Mouse (Mus musculus): Measurements from ENCODE around the gene Vwde. TPM values are rescaled to one million over a fixed set of nuclear protein-coding genes. Genes with fewer than 3 reads are reported as not detected.

The Vwde gene
- polyA plus RNA-seq (2012; rRNA removed): not detected in 2 replicates

- 23% methylated on average over 15 of the region's 15 CpGs for WGBS
- Histone ChIP-seq H3K27me3 (replicated peaks; ENCODE audit: control insufficient read depth, insufficient read depth, low read length) (peaks cover 2% of the 10 kb centered on the region; the same call in 1 of the 2 replicates), H3K4me1 (ENCODE audit: control insufficient read depth, insufficient read depth, low read length) (no peaks in the 10 kb centered on the region), H3K27ac (ENCODE audit: insufficient read depth, low read depth, low read length) (no peak within 1 kb of the TSS), H3K4me3 (ENCODE audit: insufficient read depth, low read depth, low read length) (no peak within 1 kb of the TSS), H3K36me3 (ENCODE audit: control insufficient read depth, insufficient read depth, low read length) (no peaks in the 10 kb centered on the region)
- TF ChIP-seq POLR2A (IDR thresholded peaks at IDR 0.05; ENCODE audit: low read depth, low read length) (no peak), CTCF (conservative IDR thresholded peaks at IDR 0.05; ENCODE audit: insufficient read depth, insufficient read length, low read depth, low read length) (no peak)
- DNase-seq: peak; percentile 10
Observed at GRCm38 (mm10) chr6:13224596-13225227, at the start of gene Vwde. Vwde (minus strand) TSS chr6:13224965.

GRCm38 (mm10) chr6:13255341-13255740 lies 30.6 kb upstream of the Vwde start:
- TF ChIP-seq POLR2A (IDR thresholded peaks at IDR 0.05; ENCODE audit: low read depth, low read length) (no peak), CTCF (conservative IDR thresholded peaks at IDR 0.05; ENCODE audit: insufficient read depth, insufficient read length, low read depth, low read length) (no peak)
- DNase-seq: no peak
- 83% methylated on average over 4 of the region's 4 CpGs for WGBS

DNA sequence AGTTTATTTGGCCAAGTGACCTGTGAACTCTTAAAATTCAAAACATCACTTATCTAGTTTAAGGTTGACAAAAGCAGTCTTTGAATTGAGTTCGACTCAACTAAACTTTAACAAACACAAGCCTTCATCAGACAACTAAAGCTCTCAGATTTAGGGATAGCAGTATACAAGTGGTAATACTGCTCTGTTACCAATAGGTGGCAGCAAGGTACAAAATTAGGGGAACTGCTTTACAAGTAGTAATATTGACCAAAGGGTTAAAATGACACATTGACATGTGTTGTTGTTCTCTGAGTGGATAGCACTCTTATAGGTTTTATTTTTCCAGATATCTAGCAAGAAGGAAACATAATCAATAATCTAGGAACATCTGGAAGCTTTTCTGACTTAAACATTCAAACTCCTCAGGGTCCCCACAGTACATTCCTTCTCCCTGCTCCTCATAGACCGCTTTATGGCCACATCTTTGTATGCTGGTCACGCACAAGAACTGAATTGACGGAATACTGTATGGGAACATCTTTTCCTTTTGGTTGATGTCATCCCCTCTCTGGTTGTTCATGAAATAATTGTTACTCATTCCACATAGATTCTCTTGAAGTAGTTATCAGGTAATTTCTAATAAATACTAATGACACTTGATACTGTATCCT lies 23.7 kb upstream of the Vwde start:
- WGBS: 60% methylated on average over 4 of the region's 4 CpGs
- H3K4me1 ChIP-seq (ENCODE audit: control insufficient read depth, insufficient read depth, low read length): no peaks in the 10 kb centered on the region
- H3K4me3 ChIP-seq (ENCODE audit: insufficient read depth, low read depth, low read length): no peak overlapping the region
- no peaks in the 10 kb centered on the region for H3K36me3 ChIP-seq (ENCODE audit: control insufficient read depth, insufficient read depth, low read length)
- H3K27ac ChIP-seq (ENCODE audit: insufficient read depth, low read depth, low read length): no peak overlapping the region
- no peak for TF ChIP-seq POLR2A (IDR thresholded peaks at IDR 0.05; ENCODE audit: low read depth, low read length)
- no peak for TF ChIP-seq CTCF (conservative IDR thresholded peaks at IDR 0.05; ENCODE audit: insufficient read depth, insufficient read length, low read depth, low read length)
- DNase-seq: peak; percentile 6
- H3K27me3 ChIP-seq (replicated peaks; ENCODE audit: control insufficient read depth, insufficient read depth, low read length): no peaks in the 10 kb centered on the region

More at GRCm38 (mm10) chr6:13255341-13255740, 30.6 kb upstream of the Vwde start:
- no peaks in the 10 kb centered on the region for H3K36me3 ChIP-seq (ENCODE audit: control insufficient read depth, insufficient read depth, low read length)
- no peaks in the 10 kb centered on the region for H3K27me3 ChIP-seq (replicated peaks; ENCODE audit: control insufficient read depth, insufficient read depth, low read length)
- no peak overlapping the region for H3K27ac ChIP-seq (ENCODE audit: insufficient read depth, low read depth, low read length)
- H3K4me3 ChIP-seq (ENCODE audit: insufficient read depth, low read depth, low read length): no peak overlapping the region
- no peaks in the 10 kb centered on the region for H3K4me1 ChIP-seq (ENCODE audit: control insufficient read depth, insufficient read depth, low read length)

DNA sequence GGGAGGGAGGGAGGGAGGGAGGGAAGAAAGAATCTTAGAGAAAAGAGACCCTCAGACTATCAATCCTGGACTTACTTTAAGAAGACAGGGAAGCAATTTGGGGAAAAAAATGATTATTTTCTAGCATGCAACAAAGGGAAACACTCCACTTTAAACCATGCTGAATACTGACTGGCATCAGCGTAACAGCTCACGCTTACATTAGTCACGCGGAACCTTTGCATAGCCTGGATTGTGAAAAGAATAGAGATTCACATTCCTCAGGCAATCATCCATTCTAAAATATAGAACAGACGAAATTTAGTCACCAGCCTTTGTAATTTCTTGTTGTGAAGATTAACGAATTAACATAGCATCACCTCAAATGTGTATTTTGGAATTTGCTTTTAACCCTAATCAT lies 18.6 kb downstream of the Vwde start:
- no peak for DNase-seq
- no peak overlapping the region for H3K4me3 ChIP-seq (ENCODE audit: insufficient read depth, low read depth, low read length)
- no peaks in the 10 kb centered on the region for H3K36me3 ChIP-seq (ENCODE audit: control insufficient read depth, insufficient read depth, low read length)
- no peak for TF ChIP-seq POLR2A (IDR thresholded peaks at IDR 0.05; ENCODE audit: low read depth, low read length)
- no peak for TF ChIP-seq CTCF (conservative IDR thresholded peaks at IDR 0.05; ENCODE audit: insufficient read depth, insufficient read length, low read depth, low read length)
- H3K27me3 ChIP-seq (replicated peaks; ENCODE audit: control insufficient read depth, insufficient read depth, low read length): no peaks in the 10 kb centered on the region
- no peak overlapping the region for H3K27ac ChIP-seq (ENCODE audit: insufficient read depth, low read depth, low read length)
- no peaks in the 10 kb centered on the region for H3K4me1 ChIP-seq (ENCODE audit: control insufficient read depth, insufficient read depth, low read length)
- 78% methylated on average over 6 of the region's 6 CpGs for WGBS

DNA sequence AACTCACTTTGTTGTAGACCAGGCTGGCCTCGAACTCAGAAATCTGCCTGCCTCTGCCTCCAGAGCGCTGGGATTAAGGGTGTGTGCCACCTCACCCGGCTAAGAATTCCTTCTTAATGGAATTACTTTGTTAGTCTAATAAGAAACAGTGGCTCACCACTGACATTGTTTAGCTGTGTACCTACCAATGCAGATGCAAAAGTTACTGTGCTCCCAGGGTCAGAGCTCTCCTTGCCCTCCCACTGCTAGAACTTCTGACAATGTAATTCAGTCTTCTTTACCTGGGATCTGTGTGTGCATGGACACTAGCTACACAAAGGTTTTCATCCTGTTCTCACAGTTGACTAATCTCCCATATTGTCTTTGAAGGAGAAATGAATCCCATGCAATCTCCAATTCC lies 27.3 kb downstream of the Vwde start:
- WGBS: 85% methylated on average over 3 of the region's 3 CpGs
- no peak for TF ChIP-seq CTCF (conservative IDR thresholded peaks at IDR 0.05; ENCODE audit: insufficient read depth, insufficient read length, low read depth, low read length)
- no peak for TF ChIP-seq POLR2A (IDR thresholded peaks at IDR 0.05; ENCODE audit: low read depth, low read length)
- DNase-seq: no peak
- Histone ChIP-seq H3K4me1 (ENCODE audit: control insufficient read depth, insufficient read depth, low read length) (no peaks in the 10 kb centered on the region), H3K27me3 (replicated peaks; ENCODE audit: control insufficient read depth, insufficient read depth, low read length) (no peaks in the 10 kb centered on the region), H3K4me3 (ENCODE audit: insufficient read depth, low read depth, low read length) (no peak overlapping the region), H3K36me3 (ENCODE audit: control insufficient read depth, insufficient read depth, low read length) (no peaks in the 10 kb centered on the region), H3K27ac (ENCODE audit: insufficient read depth, low read depth, low read length) (no peak overlapping the region)

DNA sequence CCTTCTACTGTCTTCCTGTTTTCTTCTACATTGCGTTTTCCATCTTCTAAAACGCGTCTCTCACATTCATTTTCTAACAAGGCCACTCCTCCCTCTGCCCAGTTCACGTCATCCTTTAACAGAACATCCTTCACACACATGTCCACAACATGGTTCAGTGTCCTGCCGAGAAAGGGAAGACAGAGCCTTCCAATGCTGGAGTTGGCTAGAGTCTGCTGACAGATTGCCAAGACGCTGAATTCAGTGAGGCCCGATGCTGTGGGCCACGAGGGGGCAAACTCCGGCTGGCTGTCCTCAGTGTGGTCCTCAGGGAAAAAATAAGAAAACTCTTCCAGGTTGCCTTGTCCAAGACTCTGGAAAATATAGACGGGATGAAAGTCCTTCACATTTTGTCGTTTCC lies 37.9 kb downstream of the Vwde start:
- H3K36me3 ChIP-seq (ENCODE audit: control insufficient read depth, insufficient read depth, low read length): no peaks in the 10 kb centered on the region
- 80% methylated on average over 11 of the region's 11 CpGs for WGBS
- DNase-seq: no peak
- TF ChIP-seq POLR2A (IDR thresholded peaks at IDR 0.05; ENCODE audit: low read depth, low read length) (no peak), CTCF (conservative IDR thresholded peaks at IDR 0.05; ENCODE audit: insufficient read depth, insufficient read length, low read depth, low read length) (no peak)
- H3K27me3 ChIP-seq (replicated peaks; ENCODE audit: control insufficient read depth, insufficient read depth, low read length): no peaks in the 10 kb centered on the region
- no peak overlapping the region for H3K27ac ChIP-seq (ENCODE audit: insufficient read depth, low read depth, low read length)
- H3K4me3 ChIP-seq (ENCODE audit: insufficient read depth, low read depth, low read length): no peak overlapping the region
- H3K4me1 ChIP-seq (ENCODE audit: control insufficient read depth, insufficient read depth, low read length): no peaks in the 10 kb centered on the region

- H3K4me3 ChIP-seq (ENCODE audit: insufficient read depth, low read depth, low read length): no peak overlapping the region
- TF ChIP-seq CTCF (conservative IDR thresholded peaks at IDR 0.05; ENCODE audit: insufficient read depth, insufficient read length, low read depth, low read length) (no peak), POLR2A (IDR thresholded peaks at IDR 0.05; ENCODE audit: low read depth, low read length) (no peak)
Observed at GRCm38 (mm10) chr6:13180061-13180460, 44.7 kb downstream of the Vwde start.

More at GRCm38 (mm10) chr6:13180061-13180460, 44.7 kb downstream of the Vwde start:
- no peaks in the 10 kb centered on the region for H3K4me1 ChIP-seq (ENCODE audit: control insufficient read depth, insufficient read depth, low read length)
- WGBS: 63% methylated on average over 3 of the region's 3 CpGs
- H3K27me3 ChIP-seq (replicated peaks; ENCODE audit: control insufficient read depth, insufficient read depth, low read length): no peaks in the 10 kb centered on the region
- no peak for DNase-seq
- no peak overlapping the region for H3K27ac ChIP-seq (ENCODE audit: insufficient read depth, low read depth, low read length)
- no peaks in the 10 kb centered on the region for H3K36me3 ChIP-seq (ENCODE audit: control insufficient read depth, insufficient read depth, low read length)

Measured in kidney, adult 2 months (tissue).